Mouse (Mus musculus) limb, embryonic 11.5 days (tissue): ENCODE data around the gene Ddx47. TPM values are rescaled to one million over a fixed set of nuclear protein-coding genes. Genes with fewer than 3 reads are reported as not detected.

Experiments used
- ATAC-seq: fragments of 200-750 bp; cut with Nextera tagmentation; 2 replicates; pipeline ENCODE4 v1.8.0; 2017; ENCODE audit warnings: low read depth; ENCODE audit not compliant: insufficient number of reproducible peaks, low FRiP score, low TSS enrichment
- DNase-seq: peaks from one replicate; pipeline ENCODE4 v3.0.0-alpha.2; 2015; ENCODE audit warnings: low spot score
- H3K27ac ChIP-seq: fragments of 300-500 bp; sonication (generic); replicated peaks from 2 replicates; pipeline ENCODE4 v1.5.1; 2014; ENCODE audit warnings: low read depth, mild to moderate bottlenecking, low read length
- H3K27me3 ChIP-seq: fragments of 300-500 bp; sonication (generic); 2 replicates; pipeline ENCODE4 v1.6.1; 2014; ENCODE audit warnings: mild to moderate bottlenecking, low read length, mixed read lengths; ENCODE audit not compliant: control insufficient read depth, insufficient read depth
- H3K36me3 ChIP-seq: fragments of 300-500 bp; sonication (generic); 2 replicates; pipeline ENCODE4 v1.6.1; 2014; ENCODE audit warnings: mild to moderate bottlenecking, low read length, moderate library complexity, mixed read lengths; ENCODE audit not compliant: control insufficient read depth, insufficient read depth
- H3K4me1 ChIP-seq: fragments of 300-500 bp; sonication (generic); 2 replicates; pipeline ENCODE4 v1.6.1; 2014; ENCODE audit warnings: low read length, mixed read lengths; ENCODE audit not compliant: control insufficient read depth, insufficient read depth
- H3K4me2 ChIP-seq: fragments of 300-500 bp; sonication (generic); 2 replicates; pipeline ENCODE4 v1.6.1; 2014; ENCODE audit warnings: low read depth, mild to moderate bottlenecking, moderate library complexity; ENCODE audit not compliant: severe bottlenecking
- H3K4me3 ChIP-seq: fragments of 300-500 bp; sonication (generic); 2 replicates; pipeline ENCODE4 v1.5.1; 2014; ENCODE audit warnings: low read depth, low read length
- H3K9ac ChIP-seq: fragments of 300-500 bp; sonication (generic); 2 replicates; pipeline ENCODE4 v1.6.1; 2014; ENCODE audit warnings: mild to moderate bottlenecking, low read length
- H3K9me3 ChIP-seq: fragments of 300-500 bp; sonication (generic); 2 replicates; pipeline ENCODE4 v1.6.1; 2016; ENCODE audit warnings: low read length; ENCODE audit not compliant: control insufficient read depth
- WGBS: fragments of 180-500 bp; shearing (Covaris S2); extraction: QIAGEN DNeasy Blood & Tissue Kit; methylation state at CpG from one replicate; pipeline ENCODE4 v1.1.7; 2014; 5-methylcytosine and 5-hydroxymethylcytosine counted together
- polyA plus RNA-seq: library from polyadenylated mRNA; unstranded; fragments of >200 nt; fragmentation: Nextera tagmentation; extraction: Ambion mirVana; gene quantifications from 2 replicates; pipeline ENCODE4 v1.2.1, GENCODE M21; 2014

Gene Ddx47
- polyA plus RNA-seq, 1 experiment from 2014 or later: 140 TPM

DNA sequence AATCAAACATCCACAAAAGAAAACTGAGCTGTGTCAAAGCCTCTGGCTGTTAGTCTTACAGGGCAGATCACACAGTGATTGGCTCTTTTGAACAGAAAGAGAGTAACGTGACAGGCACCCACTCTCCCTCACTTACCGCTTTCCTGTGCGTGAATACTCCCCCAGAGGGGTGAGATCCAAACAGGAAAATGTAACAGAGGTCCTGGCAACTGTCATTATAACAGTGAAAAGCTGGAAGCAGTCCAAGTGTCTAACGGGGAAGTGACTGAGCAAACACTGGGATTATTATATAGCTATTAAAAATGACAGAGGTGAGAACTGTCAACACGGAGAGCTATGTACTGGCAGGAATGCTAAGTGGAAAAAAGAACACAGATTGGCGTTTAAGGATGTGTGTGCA is 34.8 kb upstream of the Ddx47 start:
- WGBS: 60% methylated on average over 6 of the region's 6 CpGs

DNA sequence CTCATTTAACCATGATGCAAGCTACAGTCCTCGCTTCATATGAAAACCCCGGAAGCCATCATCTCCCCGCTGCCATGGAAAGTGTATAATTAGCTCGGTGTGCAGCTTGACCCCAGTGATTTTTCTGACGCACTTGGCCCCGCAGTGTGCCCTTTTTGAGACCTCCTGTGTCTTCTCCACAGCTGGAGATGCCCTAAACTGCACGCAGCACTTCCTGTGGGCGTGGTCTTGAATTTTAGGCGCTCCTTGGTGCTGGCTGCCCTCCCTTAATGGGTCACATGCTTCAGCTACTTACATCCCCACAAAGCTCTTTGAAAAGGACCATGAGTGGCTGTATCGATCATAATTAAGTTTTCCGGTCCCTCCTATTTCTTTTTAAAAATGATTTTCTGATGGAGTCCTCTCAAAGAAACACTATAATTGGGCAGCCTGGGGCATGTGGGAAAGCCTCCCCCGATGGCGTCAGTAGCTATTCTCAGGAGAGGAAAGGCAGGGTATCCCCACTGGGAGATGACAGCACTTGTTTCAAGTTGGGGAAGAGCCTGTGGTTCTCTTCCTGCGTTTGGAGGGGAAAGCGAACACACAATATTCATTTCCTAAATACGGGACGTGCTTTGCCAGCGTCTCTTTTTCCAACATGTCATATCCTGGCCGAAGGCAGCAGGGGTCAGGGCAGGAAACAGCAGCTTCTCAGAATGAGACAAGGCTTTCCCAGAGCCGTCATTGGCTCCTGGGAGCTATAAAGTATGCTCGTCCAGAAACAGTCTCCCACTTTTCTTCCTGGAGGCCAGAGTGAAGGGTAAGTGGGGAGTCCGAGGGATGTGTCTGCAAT is 30.0 kb upstream of the Ddx47 start, which contains the start of gene Apold1:
Apold1 (plus strand) TSS at position 488 of the 832 bp plus-strand sequence.
- H3K27ac ChIP-seq: no peak within 1 kb of the TSS
- peak; percentile 42 for DNase-seq
- no peaks in the 10 kb centered on the region for H3K9me3 ChIP-seq
- peaks cover 7% of the 10 kb centered on the region; the same call in 1 of the 2 replicates for H3K4me1 ChIP-seq
- no peak within 1 kb of the TSS for H3K9ac ChIP-seq
- H3K36me3 ChIP-seq: no peaks in the 10 kb centered on the region
- WGBS: 37% methylated on average over 22 of the region's 22 CpGs
- 0 out of 2 replicates have a peak, but pooled peaks have one; percentile 14 for ATAC-seq
- H3K4me2 ChIP-seq: peak within 1 kb of the TSS; percentile 10; the same call in 1 of the 2 replicates
- no peaks in the 10 kb centered on the region for H3K27me3 ChIP-seq
- H3K4me3 ChIP-seq: no peak within 1 kb of the TSS

More for the DNA sequence above, 34.8 kb upstream of the Ddx47 start:
- Histone ChIP-seq H3K27ac (no peak overlapping the region), H3K4me2 (no peak overlapping the region), H3K9ac (no peak overlapping the region), H3K9me3 (no peaks in the 10 kb centered on the region), H3K36me3 (no peaks in the 10 kb centered on the region), H3K4me1 (peaks cover 6% of the 10 kb centered on the region; the same call in 1 of the 2 replicates), H3K27me3 (no peaks in the 10 kb centered on the region), H3K4me3 (no peak overlapping the region)
- DNase-seq (no peak), ATAC-seq (no peak)

DNA sequence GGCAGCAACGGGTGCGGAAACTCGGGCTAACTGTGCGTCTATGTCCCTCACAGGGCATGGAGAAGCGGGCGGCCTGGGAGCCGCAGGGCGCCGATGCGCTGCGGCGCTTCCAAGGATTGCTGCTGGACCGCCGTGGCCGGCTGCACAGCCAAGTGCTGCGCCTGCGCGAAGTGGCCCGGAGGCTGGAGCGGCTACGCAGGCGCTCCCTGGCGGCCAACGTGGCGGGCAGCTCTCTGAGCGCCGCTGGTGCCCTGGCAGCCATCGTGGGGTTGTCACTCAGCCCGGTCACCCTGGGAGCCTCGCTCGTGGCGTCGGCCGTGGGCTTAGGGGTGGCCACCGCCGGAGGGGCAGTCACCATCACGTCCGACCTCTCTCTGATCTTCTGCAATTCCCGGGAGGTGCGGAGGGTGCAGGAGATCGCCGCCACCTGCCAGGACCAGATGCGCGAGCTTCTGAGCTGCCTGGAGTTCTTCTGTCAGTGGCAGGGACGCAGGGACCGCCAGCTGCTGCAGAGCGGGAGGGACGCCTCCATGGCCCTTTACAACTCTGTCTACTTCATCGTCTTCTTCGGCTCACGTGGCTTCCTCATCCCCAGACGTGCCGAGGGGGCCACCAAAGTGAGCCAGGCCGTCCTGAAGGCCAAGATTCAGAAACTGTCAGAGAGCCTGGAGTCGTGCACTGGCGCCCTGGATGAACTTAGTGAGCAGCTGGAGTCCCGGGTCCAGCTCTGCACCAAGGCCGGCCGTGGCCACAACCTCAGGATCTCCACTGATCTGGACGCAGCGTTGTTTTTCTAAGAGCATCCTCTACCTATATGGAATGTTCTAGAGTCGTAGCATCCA is 27.7 kb upstream of the Ddx47 start:
- peaks cover 7% of the 10 kb centered on the region; the same call in 1 of the 2 replicates for H3K4me1 ChIP-seq
- WGBS: 3% methylated on average over 62 of the region's 62 CpGs
- H3K4me3 ChIP-seq: peak overlapping the region; percentile 55
- H3K36me3 ChIP-seq: no peaks in the 10 kb centered on the region
- ATAC-seq (peak; percentile 79), DNase-seq (peak; percentile 89)
- no peaks in the 10 kb centered on the region for H3K9me3 ChIP-seq
- H3K4me2 ChIP-seq: peak overlapping the region; percentile 93
- H3K9ac ChIP-seq: peak overlapping the region; percentile 74
- no peaks in the 10 kb centered on the region for H3K27me3 ChIP-seq
- no peak overlapping the region for H3K27ac ChIP-seq

DNA sequence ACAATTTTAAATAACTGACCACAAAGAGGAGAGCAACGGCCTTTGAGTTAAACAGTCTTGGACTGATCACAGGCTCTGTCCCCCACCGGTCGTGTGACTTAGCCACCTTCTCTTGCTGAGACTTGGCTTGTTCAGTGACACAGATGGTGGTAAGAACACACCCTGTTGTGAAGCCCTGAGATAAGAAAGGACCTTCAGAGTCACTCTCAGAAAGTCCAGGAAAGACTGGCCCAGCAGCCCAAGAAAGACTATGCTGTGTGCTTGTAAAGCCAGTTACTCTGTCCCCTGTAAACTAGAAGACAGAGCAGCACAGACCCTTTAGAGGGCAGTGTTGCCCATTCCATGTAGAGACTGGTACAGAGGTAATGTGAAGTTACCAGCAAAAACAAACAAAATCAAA is 26.7 kb upstream of the Ddx47 start:
- H3K27me3 ChIP-seq: no peaks in the 10 kb centered on the region
- H3K4me1 ChIP-seq: peaks cover 7% of the 10 kb centered on the region; the same call in 1 of the 2 replicates
- H3K27ac ChIP-seq: no peak overlapping the region
- no peaks in the 10 kb centered on the region for H3K9me3 ChIP-seq
- 0 out of 2 replicates have a peak, but pooled peaks have one; percentile 20 for ATAC-seq
- H3K9ac ChIP-seq: no peak overlapping the region
- 56% methylated on average over 3 of the region's 3 CpGs for WGBS
- H3K4me3 ChIP-seq: no peak overlapping the region
- DNase-seq: peak; percentile 51
- H3K4me2 ChIP-seq: no peak overlapping the region
- no peaks in the 10 kb centered on the region for H3K36me3 ChIP-seq

DNA sequence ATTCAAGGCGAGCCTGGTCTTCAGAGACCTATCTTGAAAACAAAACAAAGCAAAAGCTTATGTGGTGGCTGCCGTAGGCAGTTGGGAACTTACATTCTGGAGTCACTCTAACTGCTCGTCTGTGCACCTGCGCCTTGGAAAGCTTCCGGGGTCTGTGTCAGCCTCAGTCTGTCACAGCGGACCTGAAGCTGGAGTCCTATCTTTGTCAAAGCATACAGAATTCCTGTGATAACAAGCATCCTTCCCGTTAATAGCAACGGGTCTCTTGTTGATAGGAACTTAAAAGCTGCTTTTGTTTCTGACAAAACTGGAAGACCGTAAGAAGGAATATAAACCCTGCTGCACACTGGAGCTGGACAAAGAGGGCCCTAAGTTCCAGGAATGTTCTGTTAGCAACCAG is 23.0 kb upstream of the Ddx47 start:
- Histone ChIP-seq H3K36me3 (no peaks in the 10 kb centered on the region), H3K9me3 (no peaks in the 10 kb centered on the region), H3K9ac (no peak overlapping the region), H3K27ac (no peak overlapping the region), H3K4me2 (no peak overlapping the region), H3K27me3 (no peaks in the 10 kb centered on the region), H3K4me3 (no peak overlapping the region), H3K4me1 (no peaks in the 10 kb centered on the region)
- ATAC-seq: no peak
- DNase-seq: no peak
- WGBS: 81% methylated on average over 9 of the region's 9 CpGs

DNA sequence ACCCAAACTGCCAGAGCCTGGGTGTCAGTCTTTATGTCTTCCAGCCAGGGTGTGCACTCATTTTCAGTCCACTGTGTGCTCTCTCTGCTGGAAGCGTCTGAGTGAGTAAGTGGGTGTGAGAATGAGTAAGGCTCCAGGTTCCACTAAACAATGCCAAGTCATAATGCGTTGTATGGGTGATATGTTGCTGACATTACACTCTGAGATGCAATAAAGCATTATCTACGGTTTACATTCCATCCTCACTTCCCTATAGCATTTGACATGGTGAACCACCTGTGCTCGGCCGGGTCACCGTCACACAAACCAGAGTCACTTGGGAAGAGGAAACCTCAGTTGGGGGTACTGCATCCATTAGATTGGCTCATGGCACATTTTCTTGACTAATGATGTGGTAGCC is 20.7 kb upstream of the Ddx47 start:
- no peaks in the 10 kb centered on the region for H3K36me3 ChIP-seq
- no peak for ATAC-seq
- 89% methylated on average over 6 of the region's 6 CpGs for WGBS
- no peaks in the 10 kb centered on the region for H3K27me3 ChIP-seq
- no peak overlapping the region for H3K4me2 ChIP-seq
- H3K9ac ChIP-seq: no peak overlapping the region
- H3K27ac ChIP-seq: no peak overlapping the region
- H3K9me3 ChIP-seq: no peaks in the 10 kb centered on the region
- H3K4me3 ChIP-seq: no peak overlapping the region
- H3K4me1 ChIP-seq: no peaks in the 10 kb centered on the region
- no peak for DNase-seq

DNA sequence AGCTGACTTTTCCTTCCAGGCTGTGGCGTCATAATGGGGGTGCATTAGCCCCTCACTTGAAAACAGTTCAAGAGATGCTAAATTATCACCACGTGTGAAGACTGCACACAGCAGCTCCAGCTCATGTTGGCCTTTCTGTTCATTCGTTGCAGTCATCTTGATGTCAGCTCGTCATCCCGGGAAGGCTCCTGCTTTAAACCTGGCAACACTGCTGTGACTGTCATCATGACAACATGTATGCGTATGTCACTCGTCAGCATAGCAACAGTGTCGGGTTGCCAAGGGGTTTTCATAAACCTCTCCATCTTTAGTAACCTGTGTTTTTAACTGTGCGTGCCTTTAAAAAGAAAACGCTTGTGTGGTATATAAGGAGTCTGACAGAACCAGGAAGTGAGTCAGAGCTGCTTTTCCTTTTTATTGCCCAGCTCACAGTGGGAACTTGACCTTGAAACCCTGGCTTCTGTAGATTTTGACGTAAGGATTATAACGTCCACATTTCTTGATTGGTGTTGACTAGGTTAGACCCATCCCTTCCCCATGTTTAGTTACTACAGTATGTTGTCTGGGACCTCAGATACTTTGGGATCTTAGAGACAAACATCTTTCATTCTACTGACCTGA is 17.3 kb upstream of the Ddx47 start:
- Histone ChIP-seq H3K27ac (no peak overlapping the region), H3K9me3 (no peaks in the 10 kb centered on the region), H3K9ac (no peak overlapping the region), H3K27me3 (no peaks in the 10 kb centered on the region), H3K4me3 (no peak overlapping the region), H3K4me2 (no peak overlapping the region), H3K4me1 (no peaks in the 10 kb centered on the region), H3K36me3 (no peaks in the 10 kb centered on the region)
- no peak for DNase-seq
- WGBS: 55% methylated on average over 12 of the region's 12 CpGs
- ATAC-seq: 0 out of 2 replicates have a peak, but pooled peaks have one; percentile 2

DNA sequence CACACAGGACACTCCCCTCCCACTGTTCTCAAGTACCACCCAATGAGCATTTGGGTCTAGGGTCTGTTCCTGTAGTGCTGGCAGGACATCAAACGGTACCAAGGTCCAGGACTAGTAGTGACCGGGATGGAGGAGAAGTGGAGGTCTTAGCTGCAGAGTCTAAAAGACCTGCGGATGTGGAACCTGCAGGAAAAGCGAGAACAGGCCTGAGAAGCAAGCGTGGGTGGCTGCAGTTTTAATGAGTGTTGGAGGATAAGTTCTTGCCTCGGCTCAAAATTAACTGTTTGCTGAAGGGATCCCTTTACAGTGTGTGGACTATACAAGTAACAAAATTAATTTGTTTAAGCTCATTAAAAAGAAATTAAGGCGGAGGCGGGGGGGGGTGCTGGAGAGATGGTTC is 16.4 kb upstream of the Ddx47 start:
- no peaks in the 10 kb centered on the region for H3K9me3 ChIP-seq
- DNase-seq (no peak), ATAC-seq (no peak)
- H3K9ac ChIP-seq: no peak overlapping the region
- no peaks in the 10 kb centered on the region for H3K36me3 ChIP-seq
- H3K27ac ChIP-seq: no peak overlapping the region
- H3K4me1 ChIP-seq: no peaks in the 10 kb centered on the region
- WGBS: 73% methylated on average over 8 of the region's 8 CpGs
- H3K4me2 ChIP-seq: no peak overlapping the region
- no peaks in the 10 kb centered on the region for H3K27me3 ChIP-seq
- no peak overlapping the region for H3K4me3 ChIP-seq
